8 mouse cellular contexts compared by ENCODE assay signal in the genomic region with DNA sequence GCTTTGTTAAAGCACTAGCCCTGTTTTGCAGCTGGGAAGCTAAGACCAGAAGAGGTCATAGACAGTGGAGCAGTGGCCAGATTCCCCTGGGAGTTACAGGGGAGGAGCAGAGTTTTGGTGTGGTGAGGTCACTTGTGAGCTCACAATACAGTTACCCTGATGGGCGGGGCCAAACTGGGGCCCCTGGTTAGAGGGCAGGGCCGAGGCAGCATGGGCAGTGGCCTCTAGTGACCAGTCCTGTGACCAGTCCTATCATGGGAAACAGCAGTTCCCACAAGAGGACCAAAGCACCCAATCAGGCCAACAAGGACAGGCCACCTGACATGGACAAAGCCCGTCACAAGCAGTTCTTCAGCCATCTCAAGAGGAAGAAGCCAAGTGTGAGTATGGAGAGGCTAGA. TPM values are rescaled to one million over a fixed set of nuclear protein-coding genes. Genes with fewer than 3 reads are reported as not detected.
A peak's percentile ranks its signal among the peaks of the same experiment; 100 is the strongest.
DNase-seq lines count a peak whose midpoint lies in the region; ATAC-seq lines count a peak whose summit lies in the region.

No protein-coding gene starts in this region.

- 29% methylated on average over 3 of the region's 3 CpGs for WGBS in midbrain, embryonic 10.5 days
- WGBS in midbrain, embryonic 16.5 days: 49% methylated on average over 3 of the region's 3 CpGs
- WGBS in liver, embryonic 15.5 days (ENCODE audit: insufficient replicate concordance): 53% methylated on average over 3 of the region's 3 CpGs

- no peaks in the 10 kb centered on the region for H3K9me3 ChIP-seq in midbrain, embryonic 10.5 days (replicated peaks)
- no peaks in the 10 kb centered on the region for H3K9me3 ChIP-seq in midbrain, embryonic 16.5 days (replicated peaks; ENCODE audit: control insufficient read depth, low read length, poor library complexity, severe bottlenecking)
- no peaks in the 10 kb centered on the region for H3K9me3 ChIP-seq in liver, embryonic 15.5 days (replicated peaks)

- H3K4me1 ChIP-seq in midbrain, embryonic 10.5 days: peaks cover 30% of the 10 kb centered on the region
- H3K4me1 ChIP-seq in midbrain, embryonic 16.5 days (ENCODE audit: control insufficient read depth, insufficient read depth, low read length): peaks cover 10% of the 10 kb centered on the region
- H3K4me1 ChIP-seq in liver, embryonic 15.5 days (replicated peaks): peaks cover 30% of the 10 kb centered on the region

- DNase-seq in cerebellum, postnatal 10 days: peak; percentile 49 to 58
- DNase-seq in cerebellum, postnatal 36 days: no peak
- peak; percentile 37 for DNase-seq in midbrain, embryonic 10.5 days (ENCODE audit: low spot score)
- no peak for DNase-seq in thymus, adult 18-20 months
- no peak for DNase-seq in urinary bladder, postnatal 10 days (ENCODE audit: low spot score)
- no peak for DNase-seq in thymus, postnatal 36 days

- H3K27ac ChIP-seq in midbrain, embryonic 10.5 days (replicated peaks): 0 out of 2 replicates have a peak overlapping the region, but pooled peaks have one; percentile 84
- no peak overlapping the region for H3K27ac ChIP-seq in midbrain, embryonic 16.5 days (ENCODE audit: low read length)
- no peak overlapping the region for H3K27ac ChIP-seq in liver, embryonic 15.5 days (replicated peaks)

- no peak for ATAC-seq in midbrain, embryonic 16.5 days
- ATAC-seq in liver, embryonic 15.5 days (ENCODE audit: insufficient read depth): peak; percentile 44

- peak overlapping the region; percentile 57; the same call in 1 of the 2 replicates for H3K4me3 ChIP-seq in midbrain, embryonic 10.5 days
- no peak overlapping the region; the same call in 1 of the 2 replicates for H3K4me3 ChIP-seq in midbrain, embryonic 16.5 days (ENCODE audit: low read depth, low read length)
- no peak overlapping the region for H3K4me3 ChIP-seq in liver, embryonic 15.5 days (replicated peaks)

- H3K27me3 ChIP-seq in midbrain, embryonic 10.5 days (ENCODE audit: low read depth, poor library complexity, severe bottlenecking): peaks cover 53% of the 10 kb centered on the region
- no peaks in the 10 kb centered on the region; the same call in none of the 2 replicates for H3K27me3 ChIP-seq in midbrain, embryonic 16.5 days (ENCODE audit: control insufficient read depth, insufficient read depth, low read depth, low read length)
- peaks cover 47% of the 10 kb centered on the region for H3K27me3 ChIP-seq in liver, embryonic 15.5 days

- no peak overlapping the region for H3K4me2 ChIP-seq in midbrain, embryonic 16.5 days (ENCODE audit: low read length)
- H3K4me2 ChIP-seq in liver, embryonic 15.5 days: peak overlapping the region; percentile 75

- H3K36me3 ChIP-seq in midbrain, embryonic 10.5 days: peaks cover 3% of the 10 kb centered on the region; the same call in 1 of the 2 replicates
- H3K36me3 ChIP-seq in midbrain, embryonic 16.5 days (ENCODE audit: control insufficient read depth, insufficient read depth, low read length): no peaks in the 10 kb centered on the region
- no peaks in the 10 kb centered on the region for H3K36me3 ChIP-seq in liver, embryonic 15.5 days (replicated peaks)

- no peak overlapping the region for H3K9ac ChIP-seq in midbrain, embryonic 16.5 days (ENCODE audit: low read depth, low read length)
- H3K9ac ChIP-seq in liver, embryonic 15.5 days: no peak overlapping the region

RNA-seq across cellular contexts. Expression of a gene that starts 1.8 kb away (rescaled TPM):
- 4.4 and 5.1 TPM in 2 replicates for polyA plus RNA-seq in midbrain, embryonic 10.5 days (2016; fragmentation: Nextera tagmentation; extraction: Ambion mirVana)
- polyA plus RNA-seq in midbrain, embryonic 16.5 days (2015; fragmentation: Nextera tagmentation; extraction: Ambion mirVana): 1.9 and 2.3 TPM in 2 replicates
- 1.0 and 1.9 TPM in 2 replicates for polyA plus RNA-seq in liver, embryonic 15.5 days (2015; fragmentation: Nextera tagmentation; extraction: Ambion mirVana)

RNA-seq across cellular contexts. Expression of a gene that starts 2.9 kb away (rescaled TPM):
- 0.81 and 0.98 TPM in 2 replicates for polyA plus RNA-seq in midbrain, embryonic 10.5 days (2016; fragmentation: Nextera tagmentation; extraction: Ambion mirVana)
- polyA plus RNA-seq in midbrain, embryonic 16.5 days (2015; fragmentation: Nextera tagmentation; extraction: Ambion mirVana): 0.19 and 0.44 TPM in 2 replicates
- polyA plus RNA-seq in liver, embryonic 15.5 days (2015; fragmentation: Nextera tagmentation; extraction: Ambion mirVana): 0.07 TPM in 1 of 2 replicates, not detected in the other

RNA-seq across cellular contexts. Expression of a gene that starts 10.0 kb away (rescaled TPM):
- polyA plus RNA-seq in midbrain, embryonic 10.5 days (2016; fragmentation: Nextera tagmentation; extraction: Ambion mirVana): 5.2 and 7.6 TPM in 2 replicates
- polyA plus RNA-seq in midbrain, embryonic 16.5 days (2015; fragmentation: Nextera tagmentation; extraction: Ambion mirVana): 18.5 and 19.9 TPM in 2 replicates
- 0.40 and 0.71 TPM in 2 replicates for polyA plus RNA-seq in liver, embryonic 15.5 days (2015; fragmentation: Nextera tagmentation; extraction: Ambion mirVana)

RNA-seq across cellular contexts. Expression of a gene that starts 21.0 kb away (rescaled TPM):
- 34.9 and 35.5 TPM in 2 replicates for polyA plus RNA-seq in midbrain, embryonic 10.5 days (2016; fragmentation: Nextera tagmentation; extraction: Ambion mirVana)
- 3.2 and 4.2 TPM in 2 replicates for polyA plus RNA-seq in midbrain, embryonic 16.5 days (2015; fragmentation: Nextera tagmentation; extraction: Ambion mirVana)
- polyA plus RNA-seq in liver, embryonic 15.5 days (2015; fragmentation: Nextera tagmentation; extraction: Ambion mirVana): 19.2 and 23.9 TPM in 2 replicates

RNA-seq across cellular contexts. Expression of a gene that starts 54.8 kb away (rescaled TPM):
- 13.2 and 13.9 TPM in 2 replicates for polyA plus RNA-seq in midbrain, embryonic 10.5 days (2016; fragmentation: Nextera tagmentation; extraction: Ambion mirVana)
- polyA plus RNA-seq in midbrain, embryonic 16.5 days (2015; fragmentation: Nextera tagmentation; extraction: Ambion mirVana): 14.1 and 15.9 TPM in 2 replicates
- 34.6 and 43.9 TPM in 2 replicates for polyA plus RNA-seq in liver, embryonic 15.5 days (2015; fragmentation: Nextera tagmentation; extraction: Ambion mirVana)

Comparison
In these comparisons a context has a peak if more than half of its experiments do, and no peak if none do; other contexts are left out.
1. DNase-seq: peak in cerebellum, postnatal 10 days (2 of 2) and midbrain, embryonic 10.5 days (single experiment); none in cerebellum, postnatal 36 days (0 of 2), thymus, adult 18-20 months (0 of 2), urinary bladder, postnatal 10 days (single experiment) and thymus, postnatal 36 days (0 of 2).